Mouse (Mus musculus) B cell, adult 67 days (primary cell): Measurements from ENCODE around the gene Padi4. TPM values are rescaled to one million over a fixed set of nuclear protein-coding genes. Genes with fewer than 3 reads are reported as not detected.

ENCODE experiments used
- total RNA-seq, 2 experiments: library from RNA; stranded (reverse); gene quantifications; 4 replicates each; pipeline ENCODE4 v1.2.4; 2023

The Padi4 gene
- total RNA-seq, result under 1 TPM; 0.44 to 0.90 TPM

DNA sequence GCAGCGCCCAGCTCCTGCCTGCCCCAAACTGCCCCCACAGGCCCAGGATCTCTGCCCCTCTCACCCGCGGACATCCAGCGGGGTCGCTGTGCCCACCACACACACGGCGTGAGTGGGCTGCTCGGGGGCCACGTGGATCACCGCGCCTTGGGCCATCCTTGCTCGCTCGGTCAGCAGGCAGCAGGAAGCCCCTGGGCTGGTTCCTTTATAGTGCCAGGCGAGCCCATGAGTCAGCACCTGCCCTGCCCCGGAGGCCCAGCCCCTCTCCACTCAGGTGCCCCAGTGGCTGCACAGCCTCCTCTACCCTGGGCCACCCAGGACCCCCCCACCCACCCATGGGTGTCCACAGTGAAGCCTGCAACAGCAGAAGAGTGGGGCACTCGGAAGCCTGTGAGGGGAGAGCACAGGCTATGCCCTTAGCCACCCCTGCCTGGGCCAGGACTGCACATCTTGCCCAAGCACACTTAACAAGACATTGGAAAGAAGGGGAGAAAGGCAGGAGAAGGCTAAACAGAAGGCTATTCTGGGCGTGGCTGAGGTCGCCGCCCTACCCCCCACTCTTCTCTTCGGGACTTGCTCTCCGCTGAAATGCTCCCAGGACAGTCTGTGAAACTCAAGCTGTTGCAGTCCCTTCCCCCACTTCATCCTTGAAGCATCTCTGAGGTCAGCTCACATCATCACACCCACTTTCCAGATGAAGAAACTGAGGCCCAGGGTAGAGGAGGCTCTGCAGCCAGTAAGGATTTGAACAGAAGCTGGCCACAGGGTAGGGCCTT is at the start of gene Padi4:
TSS of gene Padi4 (minus strand) at position 212 of the 776 bp plus-strand sequence.

DNA sequence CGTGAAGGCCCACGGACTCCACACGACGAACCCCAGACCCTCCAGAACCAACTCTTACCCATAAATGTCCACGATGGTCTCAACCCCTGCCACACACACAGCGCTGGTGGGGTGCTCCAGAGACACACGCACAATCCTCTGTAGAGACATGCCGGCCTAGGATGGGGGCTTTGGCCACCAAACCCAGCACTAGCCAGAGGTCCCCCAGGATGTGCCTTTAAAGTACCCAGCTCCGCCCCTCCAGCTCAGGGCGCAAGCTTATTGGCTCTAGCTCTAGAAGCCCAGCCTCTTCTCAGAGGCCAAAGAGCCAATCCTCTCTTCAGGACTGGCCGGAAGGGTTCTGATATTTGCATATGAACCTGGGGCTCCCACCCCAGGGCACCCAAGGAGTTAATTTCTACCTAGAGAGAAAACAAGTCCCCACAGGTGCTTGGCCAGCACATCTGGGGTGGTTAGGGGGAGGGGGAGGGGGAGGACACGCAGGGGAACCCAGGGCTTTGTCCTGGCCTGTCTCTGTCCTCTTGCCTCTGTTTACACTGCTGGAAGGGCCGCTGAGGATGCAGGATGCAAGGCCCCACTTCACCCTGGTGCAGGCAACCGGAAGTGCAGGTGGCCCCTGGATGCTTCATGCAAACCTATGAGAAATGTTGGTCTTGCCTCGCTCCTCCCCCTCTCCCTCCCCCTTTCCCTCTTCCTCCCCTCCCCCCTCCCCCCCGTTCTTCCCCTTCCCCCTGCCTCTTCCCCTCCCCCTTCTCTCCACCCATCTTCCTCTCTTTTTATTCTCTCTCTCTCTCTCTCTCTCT is 36.6 kb upstream of the Padi4 start, which contains the start of gene Padi3:
TSS of gene Padi3 (minus strand) at position 191 of the 803 bp plus-strand sequence.

DNA sequence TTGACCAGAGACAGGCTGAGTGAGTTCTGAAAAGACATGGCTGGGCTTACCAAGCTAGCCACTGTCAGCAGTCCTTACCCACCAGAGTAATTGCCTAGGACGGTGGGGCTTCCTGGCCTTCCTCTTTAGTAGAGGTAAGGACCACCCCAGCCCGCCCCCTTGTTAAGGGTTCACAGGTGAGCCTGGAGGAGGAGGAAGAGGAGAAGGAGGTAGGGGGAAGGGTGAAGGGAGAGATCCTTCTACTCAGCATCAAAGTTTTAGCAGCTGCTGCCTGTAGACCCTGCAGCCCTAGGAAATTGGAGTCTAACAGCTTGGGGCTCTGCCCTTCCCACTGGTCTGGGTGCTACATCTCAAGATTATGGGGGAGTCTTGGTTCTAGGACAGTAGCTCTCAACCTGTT is 31.5 kb downstream of the Padi4 start, which contains the start of gene Padi6:
TSS of gene Padi6 (minus strand) at position 101 of the 400 bp plus-strand sequence.

DNA sequence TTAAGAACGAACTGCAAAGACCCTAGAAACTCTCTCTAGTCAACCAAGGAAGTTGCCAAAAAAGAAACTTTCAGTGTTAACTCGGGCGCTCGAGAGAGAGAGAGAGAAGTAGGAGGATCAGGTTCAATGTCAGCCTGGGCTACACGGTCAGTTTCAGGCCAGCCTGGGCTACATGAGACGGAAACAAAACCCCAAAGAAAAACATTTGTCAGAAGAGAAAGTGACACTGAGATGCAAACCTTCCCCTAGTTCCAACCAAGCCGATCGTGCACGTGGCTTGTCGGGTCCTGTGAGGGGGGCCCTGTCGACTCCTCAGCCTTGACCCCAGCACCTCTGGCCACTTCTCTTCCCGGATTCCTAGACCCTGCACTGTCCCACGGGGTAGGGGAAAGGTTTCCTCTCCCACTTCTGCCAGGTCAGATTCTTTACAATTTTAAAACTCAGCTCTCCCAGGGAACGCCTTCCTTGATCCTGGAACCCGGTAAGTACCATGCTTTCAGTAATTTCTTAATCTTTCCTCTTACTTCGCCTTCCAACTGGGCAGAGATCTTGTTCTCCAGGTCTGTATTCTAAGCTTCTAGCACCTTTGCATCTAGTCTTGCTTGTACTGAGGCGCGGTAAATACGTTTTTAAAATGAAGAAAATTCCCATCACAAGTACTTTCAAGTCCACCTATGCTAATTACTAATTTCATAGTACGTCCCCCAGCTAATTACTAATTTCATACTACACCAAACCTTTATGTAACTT is 73.6 kb downstream of the Padi4 start, which contains the start of gene Rcc2:
TSS of gene Rcc2 (plus strand) at position 273 of the 750 bp plus-strand sequence.

Other genes starting within 250 kb of the Padi4 start
- gene Arhgef10l, start 108.2 kb downstream of the Padi4 start, total RNA-seq, result under 1 TPM; 0.32 to 0.71 TPM
- 100 to 1,000 TPM; 177 to 182 TPM for gene Rcc2, start 73.7 kb downstream of the Padi4 start, total RNA-seq
- gene Padi6, start 31.6 kb downstream of the Padi4 start, total RNA-seq, result not detected
- gene Padi3, start 36.4 kb upstream of the Padi4 start, total RNA-seq, result not detected
- gene Padi1, start 71.5 kb upstream of the Padi4 start, total RNA-seq, result not detected
- 10 to 100 TPM; 12.2 to 12.3 TPM for gene Padi2, start 132.1 kb upstream of the Padi4 start, total RNA-seq
- 10 to 100 TPM; 87.0 to 88.5 TPM for gene Sdhb, start 187.0 kb upstream of the Padi4 start, total RNA-seq
- 100 to 1,000 TPM in 1 of 2 experiments, 10 to 100 TPM in 1; 95.4 to 116 TPM for gene Atp13a2, start 212.6 kb upstream of the Padi4 start, total RNA-seq
- gene Mfap2, start 236.2 kb upstream of the Padi4 start, total RNA-seq, result under 1 TPM in 1 of 2 experiments, not detected in 1; 0.90 TPM